Mouse (Mus musculus) olfactory bulb, adult 2 months (tissue): Measurements from ENCODE around the gene Ncam2.

Experiments used
- CTCF ChIP-seq: fragments of 200-500 bp; IDR thresholded peaks from 2 replicates; pipeline ENCODE4 v1.5.1; 2012; ENCODE audit warnings: low read depth, mild to moderate bottlenecking, low read length, moderate library complexity; ENCODE audit not compliant: insufficient read depth
- POLR2A ChIP-seq: fragments of 200-500 bp; IDR thresholded peaks from 2 replicates; pipeline ENCODE4 v1.6.1; 2012; ENCODE audit warnings: mild to moderate bottlenecking, low read depth, low read length, moderate library complexity; ENCODE audit not compliant: insufficient read depth

DNA sequence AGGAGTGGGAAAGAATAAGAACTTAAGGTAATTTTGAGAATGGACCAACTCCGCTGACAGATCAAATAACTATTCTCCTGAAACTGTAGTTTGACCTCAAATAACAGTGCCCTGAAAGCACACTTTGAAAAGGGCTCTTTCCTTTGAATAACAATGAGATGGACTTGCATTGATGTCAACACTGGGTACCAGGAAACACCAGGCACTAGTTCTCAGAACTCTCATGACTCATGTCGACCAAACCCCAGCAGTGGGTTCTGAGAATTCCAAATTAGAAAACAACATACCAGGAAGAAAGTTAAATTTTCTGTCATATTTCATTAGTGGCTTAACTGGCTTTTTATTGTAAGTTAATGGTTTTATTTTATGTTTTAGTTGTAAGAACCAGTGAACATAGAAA, 165.4 kb downstream of the Ncam2 start:
- TF ChIP-seq CTCF (no peak), POLR2A (no peak)
